Mouse (Mus musculus) adrenal gland, postnatal 10 days (tissue): ENCODE results near the gene Phb2. TPM values are rescaled to one million over a fixed set of nuclear protein-coding genes. Genes with fewer than 3 reads are reported as not detected.

Source experiments
- DNase-seq: peaks from one replicate; pipeline ENCODE4 v3.0.0; 2021; ENCODE audit warnings: mixed read lengths
- total RNA-seq, 2 experiments: library from RNA; stranded (reverse); gene quantifications; 2 replicates each; pipeline ENCODE4 v1.2.3; 2021

Gene Phb2
- total RNA-seq, 2 experiments from 2014 or later, result 452 to 487 TPM

- DNase-seq, result no peak
Observed at GRCm38 (mm10) chr6:124722876-124723473, 10.8 kb downstream of the Phb2 start.

DNA sequence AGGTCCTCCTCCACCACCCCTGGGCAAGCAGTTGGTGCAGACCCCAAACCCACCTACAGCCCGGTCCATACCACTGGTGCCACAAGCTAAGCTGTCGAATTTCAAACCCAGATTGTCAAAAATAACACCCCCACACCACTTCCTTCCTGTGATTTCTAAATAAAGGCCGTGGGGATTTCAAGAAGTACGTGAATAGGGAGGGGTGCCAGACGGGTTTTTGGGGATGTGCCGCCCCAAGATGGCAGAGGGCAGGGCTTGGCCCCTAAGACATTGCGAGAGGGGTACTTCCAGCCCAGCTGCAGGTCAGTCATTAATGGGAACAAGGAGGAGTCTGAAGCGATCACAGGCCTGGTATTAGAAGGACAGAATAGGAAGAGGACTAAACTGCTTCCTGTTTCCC is 11.4 kb downstream of the Phb2 start:
- DNase-seq, result no peak

DNA sequence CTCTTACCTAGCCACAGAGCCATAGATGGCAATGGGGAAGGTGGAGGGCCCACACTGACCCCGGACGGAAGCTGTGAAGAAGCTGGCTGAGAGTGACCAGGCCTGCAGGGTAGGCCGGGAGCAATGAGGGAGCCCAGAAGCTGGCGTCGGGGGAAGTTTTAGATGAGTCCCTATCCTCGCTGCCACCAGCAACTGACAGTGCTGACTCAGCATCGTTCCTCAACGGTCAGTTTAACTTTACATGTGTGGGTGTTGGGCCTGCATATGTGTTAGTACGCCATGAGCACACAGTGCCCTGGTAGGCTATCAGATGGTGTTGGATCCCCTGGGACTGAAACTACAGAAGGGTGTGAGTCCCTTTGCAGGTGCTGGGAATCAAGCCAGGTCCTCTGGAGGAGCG is 12.3 kb downstream of the Phb2 start:
- DNase-seq, result no peak

- DNase-seq, result peak; percentile 59
Observed at GRCm38 (mm10) chr6:124728621-124729020, 16.5 kb downstream of the Phb2 start.

GRCm38 (mm10) chr6:124729850-124730705 is 17.9 kb downstream of the Phb2 start:
- DNase-seq, result no peak

DNA sequence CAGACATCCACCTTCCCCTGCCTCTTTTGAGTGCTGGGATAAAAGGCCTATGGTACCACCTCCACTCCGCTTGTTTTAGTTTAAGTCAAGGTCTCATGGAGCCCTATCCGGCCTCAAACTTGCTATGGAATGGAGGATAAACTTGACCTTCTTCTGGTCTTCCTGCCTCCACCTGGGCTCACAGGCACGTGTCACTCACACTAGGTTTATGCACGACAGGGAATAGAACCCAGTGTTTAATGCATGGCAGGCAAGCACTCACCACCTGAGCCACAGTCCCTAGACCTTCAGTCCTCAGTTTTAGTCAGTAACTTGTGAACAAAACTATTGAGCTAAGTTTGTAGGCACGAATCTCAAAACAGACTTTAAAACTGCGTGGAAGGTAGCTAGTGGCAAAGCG is 18.9 kb downstream of the Phb2 start:
- no peak for DNase-seq

DNA sequence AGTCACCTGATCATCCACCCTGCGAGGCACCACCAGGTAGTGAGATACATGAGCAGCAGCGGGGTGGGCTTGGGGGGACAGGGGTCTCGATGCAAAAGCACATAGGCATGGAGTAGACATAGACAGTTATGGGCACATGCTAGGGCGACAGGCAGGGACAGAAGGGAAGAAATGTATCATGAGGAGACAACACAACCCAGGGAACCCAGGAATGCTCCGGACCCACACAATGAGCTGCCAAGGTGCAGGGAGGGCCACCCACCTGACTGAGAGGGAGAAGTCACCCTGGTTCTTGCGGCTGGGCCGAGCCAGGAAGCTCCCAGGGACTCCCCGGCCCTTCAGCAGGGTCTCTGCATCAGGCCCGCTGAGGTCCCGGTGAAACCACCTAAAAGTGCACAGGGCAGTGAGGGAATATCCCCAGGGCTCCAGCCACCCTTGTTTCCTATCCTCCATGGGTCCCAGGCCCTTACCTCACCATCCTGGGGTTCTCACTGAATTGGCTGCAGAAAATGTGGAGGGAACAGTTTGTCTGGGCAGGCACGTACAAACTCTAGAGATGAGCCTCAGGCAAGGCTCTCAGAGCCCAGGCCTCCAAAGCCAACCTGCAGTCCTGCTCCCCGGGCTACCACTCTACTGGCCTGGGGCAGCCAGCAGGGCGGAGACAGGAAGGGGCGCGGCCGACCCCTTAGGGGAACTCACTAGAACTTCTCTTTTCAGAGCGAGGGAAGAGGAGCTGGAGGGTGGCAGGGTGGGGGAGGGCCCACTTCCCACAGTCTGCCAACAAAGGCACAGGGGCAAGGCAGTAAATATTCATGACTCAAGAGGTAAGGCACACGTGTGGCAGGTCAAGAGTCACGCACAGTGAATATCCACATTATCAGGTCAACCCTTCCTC is 20.6 kb downstream of the Phb2 start:
- DNase-seq, result peak; percentile 49

DNA sequence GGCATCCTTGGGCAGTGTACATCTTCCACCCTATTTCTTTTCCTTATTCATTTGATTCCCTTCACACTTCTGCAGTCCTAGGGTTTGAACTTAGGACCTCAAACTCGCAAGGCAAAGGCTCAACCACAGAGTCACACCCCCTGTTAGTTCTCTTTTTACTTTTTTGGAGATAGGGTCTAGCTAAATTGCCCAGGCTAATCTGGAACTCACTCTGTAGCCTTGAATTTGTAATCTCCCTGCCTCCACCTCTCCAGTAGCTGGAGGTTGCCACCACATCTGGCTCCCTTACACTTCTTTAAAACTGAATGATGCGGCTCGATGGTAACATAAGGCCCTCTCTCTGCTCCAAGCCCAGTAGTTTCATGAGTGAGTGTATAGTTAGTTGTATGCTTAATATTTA is 22.3 kb downstream of the Phb2 start:
- no peak for DNase-seq

DNA sequence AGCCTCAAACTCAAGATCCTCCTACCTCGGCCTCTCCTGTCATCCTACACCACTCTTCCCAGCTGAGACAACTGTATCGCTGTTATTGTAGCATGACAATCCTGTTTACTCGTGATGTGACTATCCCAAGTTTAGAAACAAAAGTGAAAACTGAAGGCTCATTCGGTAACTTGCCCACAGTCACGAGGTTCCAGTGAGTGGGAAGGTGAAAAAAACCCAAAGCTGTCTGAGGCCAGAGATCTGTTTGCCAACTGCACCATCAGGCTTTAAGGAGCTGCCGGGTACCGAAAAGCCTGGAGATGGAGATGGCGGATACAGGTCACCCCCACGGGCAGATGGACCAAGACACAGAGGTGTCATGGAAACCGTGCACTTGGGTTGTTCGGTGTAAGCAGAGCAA is 24.9 kb downstream of the Phb2 start:
- no peak for DNase-seq

GRCm38 (mm10) chr6:124738511-124739023 is 26.4 kb downstream of the Phb2 start, which contains the start of gene Ptpn6:
Gene Ptpn6 (minus strand): TSS chr6:124738714.
- DNase-seq, result peak; percentile 47

GRCm38 (mm10) chr6:124739231-124739796 is 27.2 kb downstream of the Phb2 start:
- no peak for DNase-seq

DNA sequence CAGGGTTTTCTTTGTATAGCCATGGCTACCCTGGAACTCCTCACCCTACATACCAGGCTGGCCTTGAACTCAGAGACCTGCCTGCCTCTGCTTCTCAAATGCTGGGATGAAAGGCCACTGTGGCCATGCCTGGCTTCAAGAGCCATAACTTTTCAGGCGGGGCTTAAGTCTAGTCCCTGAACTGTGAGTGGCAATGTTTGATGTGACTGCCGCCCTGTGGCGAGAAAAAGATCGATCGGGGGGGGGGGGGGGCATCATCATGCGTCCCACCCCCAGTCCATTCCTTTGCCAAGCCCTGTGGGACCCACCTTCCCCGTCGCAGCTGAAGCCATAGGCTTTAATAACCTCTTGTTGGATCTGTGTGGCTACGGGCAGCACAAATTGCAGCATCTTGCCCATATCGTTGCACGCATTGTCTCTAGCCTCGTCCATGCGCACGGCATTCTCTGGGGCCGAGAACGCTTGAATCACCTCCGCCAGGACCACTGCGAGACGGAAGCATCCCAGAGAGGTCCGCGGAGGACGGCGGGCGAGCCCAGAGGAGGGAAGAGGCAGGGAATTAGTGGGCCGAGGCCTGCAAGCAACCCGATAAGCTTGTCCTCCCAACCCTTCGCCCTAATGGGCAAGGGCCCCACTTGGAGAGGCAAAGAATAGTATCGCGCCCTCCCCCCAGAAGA is 28.2 kb downstream of the Phb2 start:
- peak; percentile 69 for DNase-seq

GRCm38 (mm10) chr6:124740888-124741761 is 29.0 kb downstream of the Phb2 start, which contains the start of gene Grcc10:
Gene Grcc10 (minus strand): TSS chr6:124741374.
- DNase-seq, result peak; percentile 89

GRCm38 (mm10) chr6:124741842-124742241 is 29.7 kb downstream of the Phb2 start:
- no peak for DNase-seq

DNA sequence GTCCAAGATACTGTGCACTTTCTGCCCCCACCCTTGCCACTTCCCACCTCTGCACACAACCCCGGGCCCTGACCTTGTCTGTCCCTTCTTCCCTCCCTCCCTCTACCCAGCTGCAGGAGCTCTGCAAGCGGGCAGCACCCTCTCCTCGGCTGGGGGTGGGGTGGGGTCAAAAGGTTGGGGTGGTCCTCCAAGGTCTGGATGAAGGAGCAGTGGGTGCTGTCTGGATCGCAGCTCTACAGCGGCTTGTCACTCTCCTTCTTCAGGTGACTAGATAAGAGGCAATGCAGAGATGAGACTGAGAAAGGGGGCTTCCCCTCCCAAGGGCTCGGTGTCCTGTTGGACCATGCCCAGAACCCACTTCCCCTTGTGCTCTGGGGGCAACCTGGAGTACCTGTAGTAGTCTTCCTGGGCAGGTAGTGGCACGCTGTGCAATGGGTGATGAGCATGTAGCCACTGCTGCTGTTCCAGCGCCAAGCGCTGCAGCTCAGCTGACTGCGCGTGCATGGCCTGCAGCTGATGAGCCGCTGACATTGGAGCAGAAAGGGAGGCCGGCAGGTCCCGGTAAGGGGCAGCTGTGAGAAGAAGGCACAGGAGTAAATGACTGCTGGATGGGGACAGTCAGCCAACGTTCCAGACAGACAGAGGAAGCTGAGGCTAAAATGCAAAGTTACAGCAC is 30.8 kb downstream of the Phb2 start:
- DNase-seq, result no peak

DNA sequence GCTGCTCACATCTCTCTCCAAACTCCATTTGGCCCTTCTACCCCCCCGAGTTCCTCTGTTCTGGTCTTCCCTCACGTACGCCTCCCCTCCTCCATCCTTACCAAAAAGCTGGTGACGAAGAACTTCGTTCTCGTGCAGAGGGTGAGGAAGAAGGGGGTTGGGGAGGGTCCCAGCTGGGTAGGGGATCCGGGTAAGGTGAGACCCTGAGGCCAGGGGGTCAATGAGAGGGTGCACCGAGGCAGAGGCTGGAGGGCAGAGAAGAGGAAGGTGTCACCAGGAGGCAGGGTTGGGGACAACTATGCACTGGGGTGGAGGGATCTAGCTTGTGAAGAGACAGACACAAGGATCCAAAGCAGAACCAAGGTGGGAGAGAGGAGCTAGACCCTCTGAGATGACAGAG is 31.5 kb downstream of the Phb2 start:
- DNase-seq, result no peak

GRCm38 (mm10) chr6:124744755-124745321 is 32.7 kb downstream of the Phb2 start:
- no peak for DNase-seq

- peak; percentile 96 for DNase-seq
Observed at GRCm38 (mm10) chr6:124745490-124746295, 33.6 kb downstream of the Phb2 start.

GRCm38 (mm10) chr6:124746296-124746605 is 34.1 kb downstream of the Phb2 start:
- no peak for DNase-seq
